Mouse (Mus musculus): ENCODE measurements around the gene Acbd6. TPM values are rescaled to one million over a fixed set of nuclear protein-coding genes. Genes with fewer than 3 reads are reported as not detected.

The Acbd6 gene
- total RNA-seq, 2 experiments from 2014 or later = 44.0 to 57.0 TPM

GRCm38 (mm10) chr1:155704182-155704581 lies 146.3 kb downstream of the Acbd6 start:
- ATAC-seq (replicated peaks; ENCODE audit: low FRiP score, low TSS enrichment, poor library complexity, severe bottlenecking) = no peak

- ATAC-seq (replicated peaks; ENCODE audit: low FRiP score, low TSS enrichment, poor library complexity, severe bottlenecking) = no peak
Observed at GRCm38 (mm10) chr1:155713306-155713705, 155.4 kb downstream of the Acbd6 start.

- no peak for ATAC-seq (replicated peaks; ENCODE audit: low FRiP score, low TSS enrichment, poor library complexity, severe bottlenecking)
Observed at GRCm38 (mm10) chr1:155715366-155715765, 157.4 kb downstream of the Acbd6 start.

- no peak for ATAC-seq (replicated peaks; ENCODE audit: low FRiP score, low TSS enrichment, poor library complexity, severe bottlenecking)
Observed at GRCm38 (mm10) chr1:155717301-155717700, 159.4 kb downstream of the Acbd6 start.

GRCm38 (mm10) chr1:155718851-155719250 lies 160.9 kb downstream of the Acbd6 start:
- ATAC-seq (replicated peaks; ENCODE audit: low FRiP score, low TSS enrichment, poor library complexity, severe bottlenecking) = no peak

GRCm38 (mm10) chr1:155720006-155720405 lies 162.1 kb downstream of the Acbd6 start:
- ATAC-seq (replicated peaks; ENCODE audit: low FRiP score, low TSS enrichment, poor library complexity, severe bottlenecking) = no peak

- peak; percentile 43; the same call in 1 of the 2 replicates for ATAC-seq (replicated peaks; ENCODE audit: low FRiP score, low TSS enrichment, poor library complexity, severe bottlenecking)
Observed at GRCm38 (mm10) chr1:155721443-155721842, 163.5 kb downstream of the Acbd6 start.

GRCm38 (mm10) chr1:155722185-155722584 lies 164.3 kb downstream of the Acbd6 start:
- ATAC-seq (replicated peaks; ENCODE audit: low FRiP score, low TSS enrichment, poor library complexity, severe bottlenecking) = peak; percentile 72

GRCm38 (mm10) chr1:155724301-155724700 lies 166.4 kb downstream of the Acbd6 start:
- no peak for ATAC-seq (replicated peaks; ENCODE audit: low FRiP score, low TSS enrichment, poor library complexity, severe bottlenecking)

- ATAC-seq (replicated peaks; ENCODE audit: low FRiP score, low TSS enrichment, poor library complexity, severe bottlenecking) = no peak
Observed at GRCm38 (mm10) chr1:155725876-155726275, 168.0 kb downstream of the Acbd6 start.

- no peak for ATAC-seq (replicated peaks; ENCODE audit: low FRiP score, low TSS enrichment, poor library complexity, severe bottlenecking)
Observed at GRCm38 (mm10) chr1:155727830-155728229, 169.9 kb downstream of the Acbd6 start.

GRCm38 (mm10) chr1:155729113-155729795 lies 171.3 kb downstream of the Acbd6 start:
- ATAC-seq (replicated peaks; ENCODE audit: low FRiP score, low TSS enrichment, poor library complexity, severe bottlenecking) = no peak

GRCm38 (mm10) chr1:155731156-155731555 lies 173.2 kb downstream of the Acbd6 start:
- no peak for ATAC-seq (replicated peaks; ENCODE audit: low FRiP score, low TSS enrichment, poor library complexity, severe bottlenecking)

GRCm38 (mm10) chr1:155736096-155736825 lies 178.3 kb downstream of the Acbd6 start:
- ATAC-seq (replicated peaks; ENCODE audit: low FRiP score, low TSS enrichment, poor library complexity, severe bottlenecking) = no peak

- ATAC-seq (replicated peaks; ENCODE audit: low FRiP score, low TSS enrichment, poor library complexity, severe bottlenecking) = no peak
Observed at GRCm38 (mm10) chr1:155737017-155737808, 179.3 kb downstream of the Acbd6 start.

GRCm38 (mm10) chr1:155737809-155738383 lies 180.0 kb downstream of the Acbd6 start:
- ATAC-seq (replicated peaks; ENCODE audit: low FRiP score, low TSS enrichment, poor library complexity, severe bottlenecking) = no peak
